Mouse (Mus musculus): ENCODE measurements around the gene Dmac1. TPM values are rescaled to one million over a fixed set of nuclear protein-coding genes. Genes with fewer than 3 reads are reported as not detected.
"Not testable (repeated sequence)": the region's sequence is repeated elsewhere in the genome, so short reads cannot be mapped to it uniquely, and the experiment has no call there.

The Dmac1 gene
- polyA plus RNA-seq, 1 experiment, result 28.0 TPM

DNA sequence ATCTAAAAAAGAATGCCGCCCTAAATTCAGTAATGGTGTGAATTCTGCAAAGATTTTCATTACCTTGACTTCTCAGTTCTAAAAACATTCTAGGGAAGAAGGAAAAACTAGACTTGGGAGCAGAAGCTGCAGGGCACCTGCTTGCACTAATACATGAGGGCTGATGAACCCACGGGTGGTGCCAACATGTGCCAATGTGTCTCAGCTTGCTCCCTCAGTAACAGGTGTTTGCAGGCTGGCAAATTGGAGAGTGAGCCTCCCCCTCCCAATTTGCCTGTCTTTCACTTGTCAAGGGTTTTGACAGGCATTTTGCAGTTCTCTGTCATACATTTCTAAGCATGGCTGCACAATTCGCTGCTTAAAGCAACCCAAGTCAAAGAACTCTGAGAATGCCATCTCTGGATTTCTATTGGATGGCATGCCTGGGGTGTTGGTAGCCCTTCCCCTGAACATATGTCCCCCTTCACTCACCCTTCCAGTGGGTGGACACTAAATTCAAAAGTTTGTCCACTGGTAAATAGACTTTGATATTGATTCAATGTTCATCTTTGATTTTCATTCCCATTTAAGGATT lies 14.5 kb downstream of the Dmac1 start:
- WGBS, result 91% methylated on average over 3 of the region's 3 CpGs
- H3K36me3 ChIP-seq (ENCODE audit: control insufficient read depth, insufficient read depth, low read length), result no peaks in the 10 kb centered on the region
- no peak for TF ChIP-seq POLR2A (IDR thresholded peaks at IDR 0.05; ENCODE audit: low read depth, low read length)
- TF ChIP-seq CTCF (IDR thresholded peaks at IDR 0.05; ENCODE audit: extremely low read depth, insufficient read length, insufficient replicate concordance, low read depth, low read length), result no peak

GRCm38 (mm10) chr4:75262423-75262822 lies 15.7 kb downstream of the Dmac1 start:
- H3K4me3 ChIP-seq (ENCODE audit: low read depth, low read length), result no peak overlapping the region
- H3K27me3 ChIP-seq (ENCODE audit: control insufficient read depth, insufficient read depth, low read length), result no peaks in the 10 kb centered on the region
- H3K4me1 ChIP-seq (ENCODE audit: control insufficient read depth, insufficient read depth, insufficient read length, low read length), result no peaks in the 10 kb centered on the region
- no peak for TF ChIP-seq POLR2A (IDR thresholded peaks at IDR 0.05; ENCODE audit: low read depth, low read length)
- TF ChIP-seq CTCF (IDR thresholded peaks at IDR 0.05; ENCODE audit: extremely low read depth, insufficient read length, insufficient replicate concordance, low read depth, low read length), result no peak
- 42% methylated on average over 7 of the region's 7 CpGs for WGBS
- no peaks in the 10 kb centered on the region for H3K36me3 ChIP-seq (ENCODE audit: control insufficient read depth, insufficient read depth, low read length)
- H3K27ac ChIP-seq (ENCODE audit: insufficient read depth, low read depth, low read length), result no peak overlapping the region

More for the DNA sequence above, 14.5 kb downstream of the Dmac1 start:
- H3K27me3 ChIP-seq (ENCODE audit: control insufficient read depth, insufficient read depth, low read length), result no peaks in the 10 kb centered on the region
- H3K4me1 ChIP-seq (ENCODE audit: control insufficient read depth, insufficient read depth, insufficient read length, low read length), result no peaks in the 10 kb centered on the region
- no peak overlapping the region for H3K27ac ChIP-seq (ENCODE audit: insufficient read depth, low read depth, low read length)
- no peak overlapping the region for H3K4me3 ChIP-seq (ENCODE audit: low read depth, low read length)

DNA sequence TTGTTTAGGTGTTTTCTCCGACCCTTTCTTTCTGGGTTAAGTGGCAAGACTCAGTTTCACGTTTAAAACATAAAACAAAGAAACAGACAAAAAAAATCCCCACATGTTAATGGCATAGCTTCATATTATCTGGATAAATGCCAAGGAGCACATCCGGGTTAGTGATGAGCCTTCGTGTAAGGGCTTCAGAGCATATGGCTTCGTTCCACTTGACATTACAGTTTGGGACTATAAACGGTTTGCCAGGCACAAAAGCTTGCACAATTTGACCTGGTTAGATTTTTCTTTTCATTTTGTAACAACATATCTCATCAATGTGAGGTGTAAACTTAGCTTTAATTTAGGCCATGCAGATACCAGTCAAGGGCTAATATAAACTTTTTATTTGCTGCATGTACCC lies 17.9 kb downstream of the Dmac1 start:
- TF ChIP-seq POLR2A (IDR thresholded peaks at IDR 0.05; ENCODE audit: low read depth, low read length) (no peak), CTCF (IDR thresholded peaks at IDR 0.05; ENCODE audit: extremely low read depth, insufficient read length, insufficient replicate concordance, low read depth, low read length) (no peak)
- Histone ChIP-seq H3K4me3 (ENCODE audit: low read depth, low read length) (no peak overlapping the region), H3K36me3 (ENCODE audit: control insufficient read depth, insufficient read depth, low read length) (no peaks in the 10 kb centered on the region), H3K27me3 (ENCODE audit: control insufficient read depth, insufficient read depth, low read length) (no peaks in the 10 kb centered on the region), H3K4me1 (ENCODE audit: control insufficient read depth, insufficient read depth, insufficient read length, low read length) (no peaks in the 10 kb centered on the region), H3K27ac (ENCODE audit: insufficient read depth, low read depth, low read length) (no peak overlapping the region)
- 53% methylated on average over 6 of the region's 6 CpGs for WGBS

DNA sequence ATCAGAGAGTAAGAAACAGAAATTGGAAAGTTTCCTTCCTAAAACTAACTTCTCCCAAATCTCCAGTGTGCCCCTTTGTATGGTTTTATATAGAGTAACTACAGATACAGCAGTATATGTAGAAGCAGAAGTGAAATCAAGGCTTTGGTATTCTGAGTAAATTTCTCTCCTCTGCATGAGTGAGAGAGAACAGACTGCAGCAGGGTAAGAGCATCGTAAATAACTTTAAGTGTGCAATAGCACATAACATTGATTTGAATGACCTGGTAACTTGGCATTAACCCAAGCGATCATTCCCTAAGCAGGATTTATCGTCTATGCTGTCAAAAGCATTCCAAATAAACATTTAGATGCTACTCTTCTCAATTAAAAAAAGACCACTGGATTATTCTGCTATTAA lies 18.7 kb downstream of the Dmac1 start:
- TF ChIP-seq POLR2A (IDR thresholded peaks at IDR 0.05; ENCODE audit: low read depth, low read length) (no peak), CTCF (IDR thresholded peaks at IDR 0.05; ENCODE audit: extremely low read depth, insufficient read length, insufficient replicate concordance, low read depth, low read length) (no peak)
- Histone ChIP-seq H3K4me3 (ENCODE audit: low read depth, low read length) (no peak overlapping the region), H3K27ac (ENCODE audit: insufficient read depth, low read depth, low read length) (no peak overlapping the region), H3K36me3 (ENCODE audit: control insufficient read depth, insufficient read depth, low read length) (no peaks in the 10 kb centered on the region), H3K4me1 (ENCODE audit: control insufficient read depth, insufficient read depth, insufficient read length, low read length) (no peaks in the 10 kb centered on the region), H3K27me3 (ENCODE audit: control insufficient read depth, insufficient read depth, low read length) (no peaks in the 10 kb centered on the region)
- 31% methylated on average over 3 of the region's 3 CpGs for WGBS

DNA sequence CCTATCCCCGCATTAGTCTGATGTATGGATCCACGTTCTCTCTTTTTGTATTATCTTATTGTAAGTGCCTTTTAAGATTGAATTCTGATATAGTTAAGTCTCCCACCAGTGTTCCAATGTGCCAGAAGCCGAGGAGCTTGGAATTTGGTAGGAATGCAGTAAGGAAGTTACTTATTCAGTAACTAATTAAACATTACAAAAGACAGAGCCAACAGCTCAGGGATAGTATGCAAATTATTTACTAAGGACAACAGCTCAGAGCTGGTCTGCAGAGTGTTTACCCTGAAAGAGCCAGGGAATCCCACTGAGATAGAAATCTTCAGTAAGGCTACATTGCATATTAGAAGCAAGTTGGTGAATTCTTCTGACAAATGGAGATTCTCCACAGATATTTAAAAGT lies 43.5 kb downstream of the Dmac1 start:
- not testable (repeated sequence) for H3K27ac ChIP-seq (ENCODE audit: insufficient read depth, low read depth, low read length); H3K4me1 ChIP-seq (ENCODE audit: control insufficient read depth, insufficient read depth, insufficient read length, low read length); H3K4me3 ChIP-seq (ENCODE audit: low read depth, low read length); H3K36me3 ChIP-seq (ENCODE audit: control insufficient read depth, insufficient read depth, low read length); H3K27me3 ChIP-seq (ENCODE audit: control insufficient read depth, insufficient read depth, low read length)
- WGBS, result 61% methylated on average over 3 of the region's 3 CpGs
